Mouse (Mus musculus) mature B cell (primary cell): ENCODE measurements around the gene Ctsd.

ENCODE experiments used
- in situ Hi-C: fragments of 300-500 bp; cut with MboI; formaldehyde crosslinking; loops from 2 replicates; pipeline ENCODE4 v1.14.3; 2019

Ctsd gene

DNA sequence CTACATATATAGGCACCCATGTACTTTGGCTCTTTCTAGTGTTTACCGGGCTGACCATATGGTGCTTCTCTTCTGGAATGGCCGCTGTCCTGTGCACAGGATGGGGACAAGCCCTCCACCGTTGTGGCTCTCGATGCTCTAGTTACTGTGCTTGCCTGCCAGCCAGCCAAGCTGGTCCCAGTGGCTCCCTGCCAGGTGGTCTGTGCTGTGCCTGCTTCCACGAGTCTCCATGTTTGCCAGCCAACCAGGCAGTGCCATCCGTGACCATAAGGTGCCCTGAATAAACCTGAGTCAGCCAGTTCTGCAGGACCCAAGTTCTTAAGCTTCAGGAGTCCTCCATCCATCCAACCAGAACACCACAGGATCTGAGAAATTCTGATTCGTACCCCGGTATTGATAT lies 52.7 kb downstream of the Ctsd start:
- in situ Hi-C loops, result loop anchor here (5.0 to 10.0 kb wide), 3 partner anchors 102 to 340 kb away; no protein-coding TSS in a partner anchor

DNA sequence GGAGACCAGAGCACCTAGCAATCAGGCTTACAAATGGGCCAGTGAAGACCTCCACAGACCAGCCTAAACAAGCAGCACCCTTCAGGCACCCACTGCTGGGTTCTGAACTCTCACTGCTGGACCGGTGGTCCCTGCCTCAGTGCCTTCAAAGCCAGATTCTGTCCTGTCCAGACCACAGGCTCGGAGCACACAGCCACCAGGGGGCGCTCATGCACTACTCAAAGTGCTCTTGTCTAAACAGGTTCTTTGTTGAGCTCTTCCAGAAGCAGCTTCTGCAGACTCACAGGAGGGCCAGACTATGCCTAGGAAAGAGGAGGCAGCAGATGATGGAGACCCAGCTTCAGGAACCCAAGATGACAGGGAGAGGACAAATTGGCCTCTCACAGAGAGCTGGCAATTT lies 53.6 kb downstream of the Ctsd start:
- in situ Hi-C loops, result loop anchor here (10.0 kb wide), 2 partner anchors 251 to 341 kb away; no protein-coding TSS in a partner anchor

DNA sequence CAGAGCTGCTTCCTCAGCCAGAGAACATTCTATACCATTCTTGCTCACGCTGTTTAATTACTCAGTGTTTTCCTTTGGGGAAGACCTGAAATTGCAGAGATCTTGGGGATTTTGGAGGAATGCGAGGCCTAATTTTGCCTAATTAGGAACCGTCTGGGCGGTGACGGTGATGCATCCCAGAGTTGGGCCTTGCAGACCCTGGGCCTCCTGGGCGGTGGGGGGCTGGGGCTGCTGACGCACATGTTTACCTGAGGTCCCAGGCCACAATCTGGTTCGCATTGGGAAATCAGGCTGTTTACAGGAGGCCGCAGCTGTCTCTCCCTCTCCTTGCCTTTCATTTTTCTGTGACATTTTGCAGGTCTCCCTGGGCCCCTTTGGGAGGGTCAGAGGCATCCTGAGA lies 55.1 kb downstream of the Ctsd start:
- in situ Hi-C loops, result loop anchor here (10.0 kb wide), 2 partner anchors 252 to 342 kb away; no protein-coding TSS in a partner anchor

DNA sequence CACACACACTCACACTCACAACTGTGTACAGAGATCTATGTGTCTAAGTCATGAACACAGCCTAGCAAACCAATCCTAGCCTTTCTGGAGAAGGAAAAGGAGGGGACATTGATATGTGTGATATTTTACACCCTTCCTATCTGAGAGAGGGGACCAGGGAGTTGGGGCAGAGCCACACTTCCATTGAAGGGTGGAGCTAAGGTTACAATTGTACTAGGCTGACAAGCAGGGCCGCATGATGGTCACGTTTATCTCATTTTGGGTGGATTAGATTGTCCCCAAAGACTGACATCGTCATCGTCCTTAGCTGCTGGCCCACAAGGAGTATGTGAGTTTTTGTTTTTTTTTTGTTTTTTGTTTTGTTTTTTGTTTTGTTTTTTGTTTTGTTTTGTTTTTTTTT lies 56.6 kb downstream of the Ctsd start:
- in situ Hi-C loops, result loop anchor here (10.0 kb wide), 2 partner anchors 254 to 344 kb away; no protein-coding TSS in a partner anchor

DNA sequence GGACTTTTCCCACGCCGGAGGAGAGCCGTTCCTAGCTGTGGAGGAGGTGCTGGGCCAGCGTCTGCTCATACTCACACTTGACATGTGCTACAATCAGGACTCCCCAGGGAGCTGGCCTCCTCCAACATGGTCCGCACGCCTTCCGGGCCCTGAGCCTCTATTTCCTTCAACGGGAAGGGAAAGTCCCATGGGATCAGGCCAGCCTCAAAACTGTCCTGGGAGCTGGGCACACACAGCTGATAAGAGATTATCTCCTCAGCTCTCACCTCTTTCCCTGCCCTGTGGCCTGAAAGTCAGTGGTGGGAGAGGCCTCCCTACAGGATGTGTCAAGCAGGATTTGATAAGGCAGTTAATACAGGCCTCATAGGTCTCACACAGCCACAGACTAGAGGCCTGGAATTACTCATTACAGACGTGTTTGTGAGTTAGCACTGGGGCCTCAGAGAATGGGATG lies 57.5 kb downstream of the Ctsd start:
- in situ Hi-C loops, result loop anchor here (10.0 kb wide), 2 partner anchors 255 to 345 kb away; no protein-coding TSS in a partner anchor

DNA sequence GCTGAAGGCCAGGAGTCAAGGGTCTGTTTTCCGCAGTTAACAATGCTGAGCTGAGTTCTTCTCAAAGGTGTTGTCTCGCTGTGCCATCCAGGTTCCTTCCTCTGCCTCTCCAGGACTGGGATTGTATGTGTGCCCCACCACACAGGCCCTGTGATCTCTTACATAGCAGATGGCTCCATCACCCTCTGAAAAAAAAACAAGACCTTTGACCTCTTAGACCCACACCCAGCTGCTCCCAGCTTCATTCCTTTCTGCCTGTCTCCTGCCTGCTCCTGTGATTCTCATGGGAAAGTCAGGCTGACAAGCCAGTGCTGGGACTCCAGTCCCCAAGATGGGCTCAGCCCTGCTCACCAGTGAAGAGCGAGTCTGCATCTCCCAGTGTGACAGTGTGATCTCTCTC lies 59.3 kb downstream of the Ctsd start:
- in situ Hi-C loops, result no loop called here

DNA sequence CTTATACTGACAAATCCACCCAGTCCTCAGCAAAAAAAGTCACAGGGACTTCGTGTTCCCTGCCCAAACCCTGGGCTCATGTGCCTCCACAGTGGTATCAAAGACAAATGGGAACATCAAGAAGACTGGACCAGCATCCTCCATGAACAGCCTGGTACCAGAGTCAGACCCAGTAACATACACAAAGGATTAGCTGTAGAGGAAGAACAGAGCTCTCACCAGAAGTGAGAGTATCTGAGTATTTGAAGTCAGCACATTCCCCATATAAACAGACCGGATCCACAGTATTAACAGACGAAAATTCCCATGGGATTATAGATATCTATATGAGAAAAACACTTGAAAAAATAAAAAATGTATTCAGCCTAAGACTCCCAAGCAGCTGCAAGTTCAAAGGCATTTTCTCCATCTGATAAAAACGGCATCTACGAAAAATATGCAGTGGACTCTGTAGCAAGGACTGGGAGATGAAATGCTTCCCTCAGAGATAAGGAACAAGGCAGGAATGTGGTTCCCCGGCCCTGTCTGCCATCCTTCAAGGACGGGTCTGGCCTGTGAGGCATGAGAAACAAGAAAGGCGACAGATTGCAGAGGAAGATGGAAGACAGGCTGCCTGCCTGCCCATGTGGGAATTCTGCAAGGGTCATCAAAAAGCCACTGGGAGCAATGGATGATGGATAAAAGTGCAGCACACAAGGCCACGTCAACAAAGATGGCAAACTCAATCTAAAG lies 61.0 kb downstream of the Ctsd start:
- in situ Hi-C loops, result no loop called here
